Mouse (Mus musculus) MEL (cell line): Measurements from ENCODE around the gene Tctn3. TPM values are rescaled to one million over a fixed set of nuclear protein-coding genes. Genes with fewer than 3 reads are reported as not detected.

Experiments
- DNase-seq: peaks from one replicate; pipeline ENCODE4 v3.0.0; 2011; ENCODE audit warnings: low read depth, low spot score
- H3K27ac ChIP-seq: 2 replicates; pipeline ENCODE4 v1.5.1; 2012; ENCODE audit warnings: low read depth, mild to moderate bottlenecking, control low read depth, low read length, moderate library complexity; ENCODE audit not compliant: control insufficient read depth
- H3K27me3 ChIP-seq, 2 experiments: fragments of 150-350 bp in 1 of 2; sonication (generic) in 1 of 2; 2 replicates each; pipeline ENCODE4 v1.6.1; 2012; ENCODE audit warnings: low read length in 2 of 2, mild to moderate bottlenecking in 2 of 2, improper control_type of control experiment in 1 of 2, moderate library complexity in 1 of 2; ENCODE audit not compliant: insufficient read depth in 2 of 2, control insufficient read depth in 1 of 2
- H3K36me3 ChIP-seq, 2 experiments: 2 replicates each; pipeline ENCODE4 v1.6.1; 2012 to 2014; ENCODE audit warnings: low read length in 2 of 2, improper control_type of control experiment in 1 of 2, inconsistent platforms in 1 of 2, mild to moderate bottlenecking in 1 of 2; ENCODE audit not compliant: insufficient read depth in 2 of 2, control insufficient read depth in 1 of 2
- H3K4me1 ChIP-seq, 2 experiments: fragments of 150-350 bp in 1 of 2; sonication (generic) in 1 of 2; 2 replicates each; pipeline ENCODE4 v1.6.1; 2012; ENCODE audit warnings: low read length in 2 of 2, improper control_type of control experiment in 1 of 2, mild to moderate bottlenecking in 1 of 2; ENCODE audit not compliant: insufficient read depth in 2 of 2, control insufficient read depth in 1 of 2
- H3K4me3 ChIP-seq, 2 experiments: fragments of 150-350 bp in 1 of 2; sonication (generic) in 1 of 2; 2 replicates each; pipeline ENCODE4 v1.5.1; 2012; ENCODE audit warnings: low read depth in 2 of 2, low read length in 2 of 2, mild to moderate bottlenecking in 2 of 2, moderate library complexity in 2 of 2, control low read depth in 1 of 2, improper control_type of control experiment in 1 of 2; ENCODE audit not compliant: control insufficient read depth in 1 of 2, insufficient read depth in 1 of 2
- H3K79me2 ChIP-seq: 2 replicates; pipeline ENCODE4 v1.6.1; 2012; ENCODE audit warnings: mild to moderate bottlenecking, low read length, moderate library complexity; ENCODE audit not compliant: control insufficient read depth, poor library complexity, insufficient read depth
- H3K9ac ChIP-seq: 2 replicates; pipeline ENCODE4 v1.6.1; 2012; ENCODE audit warnings: low read depth, mild to moderate bottlenecking, control low read depth, low read length, moderate library complexity; ENCODE audit not compliant: control insufficient read depth, poor library complexity, severe bottlenecking
- H3K9me3 ChIP-seq: fragments of 150-350 bp; sonication (generic); replicated peaks from 2 replicates; pipeline ENCODE4 v1.6.1; 2012; ENCODE audit warnings: mild to moderate bottlenecking, low read length, improper control_type of control experiment, moderate library complexity; ENCODE audit not compliant: insufficient read depth
- EP300 ChIP-seq, 2 experiments: IDR thresholded peaks; 2 replicates each; pipeline ENCODE4 v1.6.1; 2011; ENCODE audit warnings: improper control_type of control experiment in 2 of 2, low read length in 2 of 2, low read depth in 1 of 2, mild to moderate bottlenecking in 1 of 2
- MAFK ChIP-seq: IDR thresholded peaks from 2 replicates; pipeline ENCODE4 v1.6.1; 2011; ENCODE audit warnings: low read depth, mild to moderate bottlenecking, low read length, improper control_type of control experiment, borderline replicate concordance
- MAZ ChIP-seq: IDR thresholded peaks from 2 replicates; pipeline ENCODE4 v1.6.1; 2012; ENCODE audit warnings: low read depth, mild to moderate bottlenecking, inconsistent platforms, low read length, improper control_type of control experiment
- MXI1 ChIP-seq: IDR thresholded peaks from 2 replicates; pipeline ENCODE4 v1.6.1; 2011; ENCODE audit warnings: mild to moderate bottlenecking, low read depth, low read length, improper control_type of control experiment
- MYB ChIP-seq: IDR thresholded peaks from 2 replicates; pipeline ENCODE4 v1.6.1; 2011; ENCODE audit warnings: mild to moderate bottlenecking, low read depth, low read length, improper control_type of control experiment
- POLR2A ChIP-seq, 2 experiments: IDR thresholded peaks; 2 replicates each; pipeline ENCODE4 v1.6.1; 2011 to 2012; ENCODE audit warnings: low read length in 2 of 2, mild to moderate bottlenecking in 2 of 2, control low read depth in 1 of 2, improper control_type of control experiment in 1 of 2, low read depth in 1 of 2, moderate library complexity in 1 of 2; ENCODE audit not compliant: control insufficient read depth in 1 of 2, insufficient read depth in 1 of 2, poor library complexity in 1 of 2
- POLR2AphosphoS5 ChIP-seq: IDR thresholded peaks from 2 replicates; pipeline ENCODE4 v1.6.1; 2012; ENCODE audit warnings: low read depth, borderline replicate concordance, mild to moderate bottlenecking, inconsistent platforms, low read length, moderate library complexity, mixed read lengths
- RAD21 ChIP-seq: IDR thresholded peaks from 2 replicates; pipeline ENCODE4 v1.6.1; 2011; ENCODE audit warnings: mild to moderate bottlenecking, low read depth, low read length, improper control_type of control experiment
- SIN3A ChIP-seq: IDR thresholded peaks from 2 replicates; pipeline ENCODE4 v1.6.1; 2012; ENCODE audit warnings: low read length, improper control_type of control experiment, inconsistent platforms
- SMC3 ChIP-seq: IDR thresholded peaks from 2 replicates; pipeline ENCODE4 v1.6.1; 2011; ENCODE audit warnings: low read depth, low read length, improper control_type of control experiment
- UBTF ChIP-seq: IDR thresholded peaks from 2 replicates; pipeline ENCODE4 v1.6.1; 2012; ENCODE audit warnings: low read depth, mild to moderate bottlenecking, inconsistent platforms, low read length, improper control_type of control experiment, moderate library complexity, borderline replicate concordance; ENCODE audit not compliant: insufficient read depth
- USF1 ChIP-seq: IDR thresholded peaks from 2 replicates; pipeline ENCODE4 v1.6.1; 2014; ENCODE audit warnings: low read depth, mild to moderate bottlenecking, inconsistent platforms, low read length, improper control_type of control experiment, moderate library complexity
- ZMIZ1 ChIP-seq: IDR thresholded peaks from 2 replicates; pipeline ENCODE4 v1.6.1; 2012; ENCODE audit warnings: low read depth, mild to moderate bottlenecking, inconsistent platforms, low read length, improper control_type of control experiment, moderate library complexity
- polyA plus RNA-seq, 2 experiments: library from polyadenylated mRNA; stranded (reverse) in 1 of 2; unstranded in 1 of 2; fragments of >175 nt in 1 of 2; fragments of >200 nt in 1 of 2; gene quantifications; 2 replicates each; pipeline versions ENCODE4 v1.2.1 to v1.2.4; 2012; ENCODE audit warnings: low replicate concordance in 2 of 2, low read depth in 1 of 2; ENCODE audit not compliant: insufficient read length in 2 of 2, insufficient read depth in 1 of 2, missing spikeins in 1 of 2
- total RNA-seq: library from RNA; depleted of rRNA; stranded (reverse); fragments of 300-350 nt; gene quantifications from 2 replicates; pipeline ENCODE4 v1.2.3, GENCODE M21; 2012

The Tctn3 gene
- total and polyA plus RNA-seq, 3 experiments: 3.6 to 6.2 TPM; not detected in 1

DNA sequence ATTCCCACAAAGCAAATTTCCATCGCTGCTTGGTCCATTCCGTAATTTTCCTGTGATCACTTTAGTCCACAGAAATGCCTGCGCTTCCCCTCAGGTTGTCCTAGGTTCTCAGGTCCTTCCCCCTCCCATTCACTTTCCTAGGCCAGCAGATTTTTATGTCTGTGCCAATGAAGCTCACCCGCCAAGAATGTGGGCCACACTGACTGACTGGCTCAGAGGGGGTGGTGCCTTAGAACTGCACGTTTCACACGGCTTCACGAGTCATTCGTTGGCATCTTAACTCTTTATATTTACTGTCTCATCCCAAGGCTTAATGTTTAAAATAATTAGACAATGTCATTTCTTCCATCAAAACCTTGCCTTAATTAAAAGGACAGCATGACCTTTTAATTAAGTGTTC is 16.2 kb downstream of the Tctn3 start:
- Histone ChIP-seq H3K27ac (no peak overlapping the region), H3K9ac (no peak overlapping the region), H3K79me2 (no peaks in the 10 kb centered on the region), H3K9me3 (no peaks in the 10 kb centered on the region), H3K36me3 (no peaks in the 10 kb centered on the region), H3K4me1 (no peaks in the 10 kb centered on the region), H3K27me3 (no peaks in the 10 kb centered on the region), H3K4me3 (no peak overlapping the region)
- DNase-seq: no peak
- no peak for TF ChIP-seq MAZ
- TF ChIP-seq UBTF: no peak
- TF ChIP-seq POLR2AphosphoS5: no peak
- no peak for TF ChIP-seq RAD21
- TF ChIP-seq MXI1: no peak
- no peak for TF ChIP-seq MAFK
- no peak for TF ChIP-seq SMC3
- TF ChIP-seq ZMIZ1: no peak

DNA sequence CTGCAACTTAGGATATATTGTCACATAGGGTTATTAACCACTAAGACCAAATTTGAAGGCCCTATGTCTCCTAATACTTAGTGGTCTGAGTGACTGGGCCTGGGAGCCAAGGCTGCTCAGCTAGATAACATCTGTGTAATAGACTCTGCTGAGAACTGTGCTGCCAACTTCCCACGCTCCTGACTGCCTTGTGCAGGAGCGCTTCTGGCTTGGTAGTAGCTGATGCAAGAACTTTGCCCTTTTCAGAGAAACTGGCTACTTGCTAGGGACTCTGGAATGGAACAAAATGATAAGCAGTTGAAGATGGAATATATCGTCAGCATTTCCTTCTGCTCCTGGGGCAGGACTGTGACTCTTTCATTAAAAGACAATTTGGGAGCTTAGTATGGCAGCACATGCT is 16.8 kb downstream of the Tctn3 start:
- H3K79me2 ChIP-seq: no peaks in the 10 kb centered on the region
- no peak for TF ChIP-seq SIN3A
- no peak for TF ChIP-seq MAFK
- TF ChIP-seq MYB: no peak
- TF ChIP-seq USF1: no peak
- no peak for TF ChIP-seq POLR2A (IDR thresholded peaks at IDR 0.05; ENCODE audit: control insufficient read depth in 1 of 2, insufficient read depth in 1 of 2, low read depth in 1 of 2, low read length in 2 of 2, poor library complexity in 1 of 2)
- H3K36me3 ChIP-seq: no peaks in the 10 kb centered on the region
- no peak overlapping the region for H3K4me3 ChIP-seq
- H3K9ac ChIP-seq: no peak overlapping the region
- no peaks in the 10 kb centered on the region for H3K9me3 ChIP-seq
- H3K27me3 ChIP-seq: no peaks in the 10 kb centered on the region
- no peak overlapping the region for H3K27ac ChIP-seq
- DNase-seq: no peak
- no peaks in the 10 kb centered on the region for H3K4me1 ChIP-seq

DNA sequence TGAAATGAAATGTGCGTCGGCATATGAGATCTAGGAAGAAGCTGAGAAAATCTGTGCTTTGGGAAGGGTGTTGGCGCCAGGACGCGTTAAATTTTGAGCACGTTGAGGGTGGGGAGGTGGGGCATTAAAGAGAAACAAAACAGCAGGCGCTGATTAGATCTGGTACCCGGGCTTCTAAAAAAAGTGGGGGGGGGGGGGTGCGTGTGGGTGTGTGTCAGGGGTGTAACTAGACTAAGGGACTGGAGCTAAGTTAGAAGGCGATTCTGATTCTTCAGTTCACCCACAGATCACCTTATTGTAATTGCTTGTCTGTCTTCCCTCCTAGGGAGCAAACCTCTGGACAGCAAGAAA is 22.5 kb downstream of the Tctn3 start:
- Histone ChIP-seq H3K4me3 (peak overlapping the region; percentile 63 to 90), H3K79me2 (peaks cover 26% of the 10 kb centered on the region), H3K27ac (peak overlapping the region; percentile 96), H3K27me3 (no peaks in the 10 kb centered on the region), H3K9ac (peak overlapping the region; percentile 90), H3K9me3 (no peaks in the 10 kb centered on the region), H3K36me3 (peaks cover 0 to 14% of the 10 kb centered on the region in 2 experiments; a peak in 2 of 4 replicates), H3K4me1 (peaks cover 0 to 15% of the 10 kb centered on the region in 2 experiments; a peak in 2 of 4 replicates)
- TF ChIP-seq SIN3A: peak; percentile 66; the same call in 1 of the 2 replicates
- TF ChIP-seq EP300 (IDR thresholded peaks at IDR 0.05; ENCODE audit: low read depth in 1 of 2, low read length in 2 of 2): no peak
- no peak for DNase-seq
